Mouse (Mus musculus): ENCODE results near the gene Sdf2.

GRCm38 (mm10) chr11:78207190-78207589 lies 38.4 kb upstream of the Sdf2 start:
- TF ChIP-seq CTCF (IDR thresholded peaks at IDR 0.05; ENCODE audit: borderline replicate concordance, control insufficient read depth, extremely low read depth, insufficient read depth, low read length, poor library complexity) (no peak), POLR2A (IDR thresholded peaks at IDR 0.05; ENCODE audit: control insufficient read depth, extremely low read depth, insufficient read depth, low read length, poor library complexity) (no peak)

Data from thymus, adult 2 months (tissue).